Mouse (Mus musculus) colon, adult 2 months (tissue): ENCODE measurements around the gene Vmn2r108. TPM values are rescaled to one million over a fixed set of nuclear protein-coding genes. Genes with fewer than 3 reads are reported as not detected.

Experiments
- polyA plus RNA-seq: library from polyadenylated mRNA; depleted of rRNA; stranded (reverse); fragments of >200 nt; gene quantifications from 2 replicates; pipeline ENCODE4 v1.2.3, GENCODE M21; 2012; rRNA removed

Vmn2r108 gene
- not detected in 2 replicates for polyA plus RNA-seq

DNA sequence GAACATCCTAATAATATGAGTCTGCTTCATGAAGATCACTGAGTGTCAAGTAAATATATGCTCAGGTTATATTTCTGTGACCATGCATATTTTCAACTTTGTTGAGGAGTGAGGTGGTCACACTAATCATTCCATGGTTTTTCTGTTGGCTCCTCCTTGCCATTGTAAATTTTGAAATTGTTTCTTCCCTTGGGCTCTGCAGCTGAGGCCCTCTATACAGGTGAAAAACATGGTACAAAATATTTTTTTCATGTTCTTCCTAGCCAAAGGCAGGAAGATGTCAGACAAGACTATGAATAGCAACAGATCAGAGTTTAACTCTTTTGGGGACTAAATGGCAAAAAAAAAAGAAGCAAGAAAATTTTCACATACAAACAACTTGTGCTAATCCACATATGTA is at the start of gene Vmn2r108:
Gene Vmn2r108 (minus strand): TSS at position 101 of the 400 bp plus-strand sequence.

DNA sequence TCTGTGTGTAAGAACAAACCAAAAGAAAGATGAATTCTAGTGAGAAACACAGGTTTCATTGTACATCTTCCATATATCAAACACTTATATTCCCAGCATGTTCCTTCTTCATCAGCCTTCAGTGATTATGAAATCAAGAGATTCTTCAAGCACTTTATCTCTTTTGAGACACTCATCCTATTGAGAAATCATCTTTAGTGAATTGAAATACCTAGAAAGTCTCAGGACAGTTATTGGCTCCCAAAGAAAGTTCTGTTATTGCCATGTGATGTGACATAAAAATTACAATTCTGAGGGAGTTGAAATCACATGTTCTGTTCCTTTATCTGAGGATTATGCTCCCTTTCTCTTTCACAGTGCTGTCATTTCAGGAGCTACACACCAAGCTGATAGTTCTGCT is 16.7 kb upstream of the Vmn2r108 start, which contains the start of gene Vmn1r225:
Gene Vmn1r225 (plus strand): TSS at position 301 of the 400 bp plus-strand sequence.

DNA sequence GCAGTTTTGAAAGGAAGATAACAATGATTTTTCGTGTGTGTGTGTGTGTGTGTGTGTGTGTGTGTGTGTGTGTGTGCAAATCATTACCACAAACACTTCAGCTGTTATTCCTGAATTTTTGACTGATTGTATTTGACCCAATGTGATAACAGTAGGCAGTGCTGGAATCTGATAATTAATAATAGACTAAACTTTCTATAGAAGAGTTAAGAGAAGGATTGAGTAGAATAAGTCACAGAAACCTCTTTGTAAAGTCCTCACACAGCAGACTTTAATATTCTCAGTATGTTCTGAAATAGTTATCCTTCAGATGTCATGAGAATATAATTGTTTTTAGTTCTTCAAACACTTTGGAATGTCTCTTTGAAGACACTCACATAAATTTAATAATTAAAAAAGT is 67.3 kb downstream of the Vmn2r108 start, which contains the start of gene Vmn1r224:
Gene Vmn1r224 (plus strand): TSS at position 301 of the 400 bp plus-strand sequence.

Other genes starting within 250 kb of the Vmn2r108 start
- not detected in 2 replicates for gene Vmn2r105, start 246.3 kb downstream of the Vmn2r108 start, polyA plus RNA-seq
- not detected in 2 replicates for gene Vmn2r106, start 195.8 kb downstream of the Vmn2r108 start, polyA plus RNA-seq
- not detected in 2 replicates for gene Vmn2r107, start 136.1 kb downstream of the Vmn2r108 start, polyA plus RNA-seq
- not detected in 2 replicates for gene Vmn1r224, start 67.2 kb downstream of the Vmn2r108 start, polyA plus RNA-seq
- not detected in 2 replicates for gene Vmn1r225, start 16.8 kb upstream of the Vmn2r108 start, polyA plus RNA-seq
- gene Vmn2r109, start 83.4 kb upstream of the Vmn2r108 start, polyA plus RNA-seq = not detected in 2 replicates
- gene Vmn2r110, start 115.1 kb upstream of the Vmn2r108 start, polyA plus RNA-seq = not detected in 2 replicates
- not detected in 2 replicates for gene Fpr-rs3, start 143.5 kb upstream of the Vmn2r108 start, polyA plus RNA-seq
- gene Vmn1r226, start 201.5 kb upstream of the Vmn2r108 start, polyA plus RNA-seq = not detected in 2 replicates
- gene Vmn1r227, start 248.5 kb upstream of the Vmn2r108 start, polyA plus RNA-seq = not detected in 2 replicates